Mouse (Mus musculus) right cerebral cortex, adult 2 months (tissue): ENCODE results near the gene Olfr399.

ENCODE experiments used
- DNase-seq, 2 experiments: peaks; one replicate each; pipeline ENCODE4 v3.0.0; 2021 to 2022; ENCODE audit warnings: low spot score in 2 of 2

Gene Olfr399

GRCm38 (mm10) chr11:74056451-74056850 lies at the start of gene Olfr399, which contains the start of gene Olfr139:
Gene Olfr399, minus strand, starts transcription at chr11:74056615.
Gene Olfr139, minus strand, starts transcription at chr11:74056551.
- no peak for DNase-seq

GRCm38 (mm10) chr11:74105066-74105465 lies 48.7 kb upstream of the Olfr399 start:
- no peak for DNase-seq

- no peak for DNase-seq
These were observed 45.1 kb upstream of the Olfr399 start for GRCm38 (mm10) chr11:74101507-74101906.

- no peak for DNase-seq
These were observed 44.3 kb upstream of the Olfr399 start for GRCm38 (mm10) chr11:74100724-74101123.

- DNase-seq: no peak
These were observed 13.2 kb upstream of the Olfr399 start, which contains the start of gene Zfp616 for GRCm38 (mm10) chr11:74069655-74070054. Gene Zfp616, plus strand, starts transcription at chr11:74069955.

GRCm38 (mm10) chr11:74051347-74051746 lies 5.1 kb downstream of the Olfr399 start:
- no peak for DNase-seq
